Mouse (Mus musculus): ENCODE data around the gene Atf5. TPM values are rescaled to one million over a fixed set of nuclear protein-coding genes. Genes with fewer than 3 reads are reported as not detected.

The Atf5 gene
- total and polyA plus RNA-seq, 3 experiments = 60.2 to 73.6 (median 63.4) TPM

- peaks cover 3% of the 10 kb centered on the region for H3K79me2 ChIP-seq (replicated peaks; ENCODE audit: control insufficient read depth, insufficient read depth, low read length)
- peaks cover 14% of the 10 kb centered on the region for H3K36me3 ChIP-seq (ENCODE audit: control insufficient read depth, insufficient read depth, low read length)
- H3K4me3 ChIP-seq = no peak overlapping the region
- H3K27ac ChIP-seq = peak overlapping the region; percentile 93; the same call in 1 of the 2 replicates
- intact Hi-C loops (cut with DNase I) = loop anchor here (5.0 kb wide), 1 partner anchor 168 kb away; no protein-coding TSS in a partner anchor
- peak; percentile 1 to 13 for DNase-seq
- WGBS = 57% methylated on average over 3 of the region's 3 CpGs
- H3K27me3 ChIP-seq (ENCODE audit: control insufficient read depth, insufficient read depth, low read length) = no peaks in the 10 kb centered on the region
- H3K9ac ChIP-seq (ENCODE audit: low read depth, low read length) = no peak overlapping the region
- no peak for TF ChIP-seq CTCF (IDR thresholded peaks at IDR 0.05)
- no peak for TF ChIP-seq POLR2A (IDR thresholded peaks at IDR 0.05; ENCODE audit: insufficient read depth, low read depth, low read length)
- TF ChIP-seq EP300 (IDR thresholded peaks at IDR 0.05; ENCODE audit: insufficient read depth, low read depth, low read length) = no peak
- peaks cover 18% of the 10 kb centered on the region for H3K4me1 ChIP-seq (ENCODE audit: control insufficient read depth, insufficient read depth, low read length)
Measured at GRCm38 (mm10) chr7:44820525-44820924, 4.1 kb upstream of the Atf5 start.

- H3K27ac ChIP-seq = peak overlapping the region; percentile 93
- WGBS = 19% methylated on average over 5 of the region's 5 CpGs
- H3K9ac ChIP-seq (ENCODE audit: low read depth, low read length) = no peak overlapping the region
- peaks cover 14% of the 10 kb centered on the region for H3K36me3 ChIP-seq (ENCODE audit: control insufficient read depth, insufficient read depth, low read length)
- TF ChIP-seq POLR2A (IDR thresholded peaks at IDR 0.05; ENCODE audit: insufficient read depth, low read depth, low read length) (no peak), CTCF (IDR thresholded peaks at IDR 0.05) (no peak), EP300 (IDR thresholded peaks at IDR 0.05; ENCODE audit: insufficient read depth, low read depth, low read length) (no peak)
- peaks cover 3% of the 10 kb centered on the region for H3K79me2 ChIP-seq (replicated peaks; ENCODE audit: control insufficient read depth, insufficient read depth, low read length)
- H3K4me3 ChIP-seq = no peak overlapping the region
- peak; percentile 28 to 55 for DNase-seq
- intact Hi-C loops (cut with DNase I) = loop anchor here (5.0 to 10.0 kb wide), 2 partner anchors 168 to 445 kb away; no protein-coding TSS in a partner anchor
- H3K27me3 ChIP-seq (ENCODE audit: control insufficient read depth, insufficient read depth, low read length) = no peaks in the 10 kb centered on the region
- H3K4me1 ChIP-seq (ENCODE audit: control insufficient read depth, insufficient read depth, low read length) = peaks cover 19% of the 10 kb centered on the region
Measured at GRCm38 (mm10) chr7:44819863-44820262, 3.4 kb upstream of the Atf5 start.

- intact Hi-C loops (cut with DNase I) = loop anchor here (10.0 kb wide), 1 partner anchor 445 kb away; no protein-coding TSS in a partner anchor
- peaks cover 19% of the 10 kb centered on the region for H3K4me1 ChIP-seq (ENCODE audit: control insufficient read depth, insufficient read depth, low read length)
- WGBS = 88% methylated on average over 2 of the region's 2 CpGs
- H3K4me3 ChIP-seq = no peak overlapping the region
- no peak for TF ChIP-seq CTCF (IDR thresholded peaks at IDR 0.05)
- no peak for TF ChIP-seq EP300 (IDR thresholded peaks at IDR 0.05; ENCODE audit: insufficient read depth, low read depth, low read length)
- TF ChIP-seq POLR2A (IDR thresholded peaks at IDR 0.05; ENCODE audit: insufficient read depth, low read depth, low read length) = no peak
- no peak overlapping the region for H3K9ac ChIP-seq (ENCODE audit: low read depth, low read length)
- peaks cover 14% of the 10 kb centered on the region for H3K36me3 ChIP-seq (ENCODE audit: control insufficient read depth, insufficient read depth, low read length)
- DNase-seq = peak; percentile 1 to 12
- H3K27ac ChIP-seq = peak overlapping the region; percentile 93
- H3K79me2 ChIP-seq (replicated peaks; ENCODE audit: control insufficient read depth, insufficient read depth, low read length) = peaks cover 3% of the 10 kb centered on the region
- H3K27me3 ChIP-seq (ENCODE audit: control insufficient read depth, insufficient read depth, low read length) = no peaks in the 10 kb centered on the region
Measured at GRCm38 (mm10) chr7:44819391-44819790, 2.9 kb upstream of the Atf5 start.

- 20% methylated on average over 6 of the region's 6 CpGs for WGBS
- H3K27ac ChIP-seq = peak overlapping the region; percentile 93
- TF ChIP-seq EP300 (IDR thresholded peaks at IDR 0.05; ENCODE audit: insufficient read depth, low read depth, low read length) = no peak
- 0 out of 2 replicates have a peak, but pooled peaks have one; percentile 16 for TF ChIP-seq POLR2A (IDR thresholded peaks at IDR 0.05; ENCODE audit: insufficient read depth, low read depth, low read length)
Measured at GRCm38 (mm10) chr7:44818751-44819235, 2.3 kb upstream of the Atf5 start.

GRCm38 (mm10) chr7:44818164-44818563, 1.7 kb upstream of the Atf5 start:
- Histone ChIP-seq H3K9ac (ENCODE audit: low read depth, low read length) (no peak overlapping the region), H3K79me2 (replicated peaks; ENCODE audit: control insufficient read depth, insufficient read depth, low read length) (peaks cover 3% of the 10 kb centered on the region), H3K4me1 (ENCODE audit: control insufficient read depth, insufficient read depth, low read length) (peaks cover 21% of the 10 kb centered on the region), H3K27ac (peak overlapping the region; percentile 93), H3K36me3 (ENCODE audit: control insufficient read depth, insufficient read depth, low read length) (peaks cover 14% of the 10 kb centered on the region), H3K4me3 (no peak overlapping the region; the same call in 1 of the 2 replicates), H3K27me3 (ENCODE audit: control insufficient read depth, insufficient read depth, low read length) (no peaks in the 10 kb centered on the region)
- TF ChIP-seq CTCF (IDR thresholded peaks at IDR 0.05) (peak; percentile 53), POLR2A (IDR thresholded peaks at IDR 0.05; ENCODE audit: insufficient read depth, low read depth, low read length) (no peak), EP300 (IDR thresholded peaks at IDR 0.05; ENCODE audit: insufficient read depth, low read depth, low read length) (no peak)
- WGBS = 16% methylated on average over 2 of the region's 2 CpGs
- DNase-seq = peak; percentile 7 to 23
- intact Hi-C loops (cut with DNase I) = loop anchor here (10.0 kb wide), 1 partner anchor 443 kb away; no protein-coding TSS in a partner anchor

More at GRCm38 (mm10) chr7:44818751-44819235, 2.3 kb upstream of the Atf5 start:
- Histone ChIP-seq H3K36me3 (ENCODE audit: control insufficient read depth, insufficient read depth, low read length) (peaks cover 14% of the 10 kb centered on the region), H3K79me2 (replicated peaks; ENCODE audit: control insufficient read depth, insufficient read depth, low read length) (peaks cover 3% of the 10 kb centered on the region), H3K9ac (ENCODE audit: low read depth, low read length) (peak overlapping the region; percentile 50), H3K27me3 (ENCODE audit: control insufficient read depth, insufficient read depth, low read length) (no peaks in the 10 kb centered on the region), H3K4me1 (ENCODE audit: control insufficient read depth, insufficient read depth, low read length) (peaks cover 21% of the 10 kb centered on the region), H3K4me3 (peak overlapping the region; percentile 14; the same call in 1 of the 2 replicates)
- peak; percentile 67 to 82 for DNase-seq
- intact Hi-C loops (cut with DNase I) = loop anchor here (10.0 kb wide), 1 partner anchor 444 kb away; no protein-coding TSS in a partner anchor

- no peak for DNase-seq
- Histone ChIP-seq H3K4me3 (peak overlapping the region; percentile 81), H3K36me3 (ENCODE audit: control insufficient read depth, insufficient read depth, low read length) (peaks cover 14% of the 10 kb centered on the region), H3K4me1 (ENCODE audit: control insufficient read depth, insufficient read depth, low read length) (peaks cover 21% of the 10 kb centered on the region), H3K27ac (peak overlapping the region; percentile 93), H3K27me3 (ENCODE audit: control insufficient read depth, insufficient read depth, low read length) (no peaks in the 10 kb centered on the region), H3K9ac (ENCODE audit: low read depth, low read length) (peak overlapping the region; percentile 97), H3K79me2 (replicated peaks; ENCODE audit: control insufficient read depth, insufficient read depth, low read length) (peaks cover 3% of the 10 kb centered on the region)
- TF ChIP-seq EP300 (IDR thresholded peaks at IDR 0.05; ENCODE audit: insufficient read depth, low read depth, low read length) = no peak
- 4% methylated on average over 3 of the region's 3 CpGs for WGBS
- intact Hi-C loops (cut with DNase I) = loop anchor here (2.0 to 10.0 kb wide), 2 partner anchors 75 to 443 kb away; partner anchors contain the start of gene Med25
Measured at GRCm38 (mm10) chr7:44817441-44817840, 983 bp upstream of the Atf5 start.

Measured in heart, adult 2 months (tissue).